Mouse (Mus musculus): ENCODE measurements at regions not wholly inside any gene's neighbourhood (a gene's known extent, or its start where the extent isn't known, plus 50 kb on each side); places are given as distances from the start of the nearest gene placed in this dataset.

GRCm38 (mm10) chr12:51024057-51024743 lies 323.7 kb upstream of the G2e3 start:
- DNase-seq (ENCODE audit: low spot score) = no peak
- Histone ChIP-seq H3K4me2 (no peak overlapping the region), H3K4me3 (ENCODE audit: low read depth, low read length) (no peak overlapping the region), H3K4me1 (replicated peaks; ENCODE audit: control insufficient read depth, insufficient read depth, low read length) (no peaks in the 10 kb centered on the region), H3K36me3 (ENCODE audit: control insufficient read depth, insufficient read depth, low read length) (no peaks in the 10 kb centered on the region), H3K27ac (ENCODE audit: low read depth, low read length) (no peak overlapping the region), H3K9me3 (ENCODE audit: control insufficient read depth, low read length) (no peaks in the 10 kb centered on the region), H3K9ac (ENCODE audit: low read depth, low read length) (no peak overlapping the region), H3K27me3 (replicated peaks; ENCODE audit: control insufficient read depth, insufficient read depth, low read length) (no peaks in the 10 kb centered on the region)
- 73% methylated on average over 3 of the region's 3 CpGs for WGBS
- ATAC-seq (replicated peaks; ENCODE audit: low FRiP score) = no peak

- H3K27me3 ChIP-seq (replicated peaks; ENCODE audit: control insufficient read depth, insufficient read depth, low read length) = no peaks in the 10 kb centered on the region
- ATAC-seq (replicated peaks; ENCODE audit: low FRiP score) (no peak), DNase-seq (ENCODE audit: low spot score) (no peak)
- H3K9me3 ChIP-seq (ENCODE audit: control insufficient read depth, low read length) = no peaks in the 10 kb centered on the region
- WGBS = 84% methylated on average over 5 of the region's 5 CpGs
- no peak overlapping the region for H3K4me2 ChIP-seq
- no peak overlapping the region for H3K9ac ChIP-seq (ENCODE audit: low read depth, low read length)
- no peaks in the 10 kb centered on the region for H3K36me3 ChIP-seq (ENCODE audit: control insufficient read depth, insufficient read depth, low read length)
- no peak overlapping the region for H3K27ac ChIP-seq (ENCODE audit: low read depth, low read length)
- no peaks in the 10 kb centered on the region for H3K4me1 ChIP-seq (replicated peaks; ENCODE audit: control insufficient read depth, insufficient read depth, low read length)
- no peak overlapping the region for H3K4me3 ChIP-seq (ENCODE audit: low read depth, low read length)
Observed at GRCm38 (mm10) chr12:51018185-51018584, 329.7 kb upstream of the G2e3 start.

GRCm38 (mm10) chr12:51016081-51016480 lies 331.8 kb upstream of the G2e3 start:
- Histone ChIP-seq H3K4me3 (ENCODE audit: low read depth, low read length) (no peak overlapping the region), H3K27me3 (replicated peaks; ENCODE audit: control insufficient read depth, insufficient read depth, low read length) (no peaks in the 10 kb centered on the region), H3K9ac (ENCODE audit: low read depth, low read length) (no peak overlapping the region), H3K4me1 (replicated peaks; ENCODE audit: control insufficient read depth, insufficient read depth, low read length) (no peaks in the 10 kb centered on the region), H3K9me3 (ENCODE audit: control insufficient read depth, low read length) (no peaks in the 10 kb centered on the region), H3K4me2 (no peak overlapping the region), H3K27ac (ENCODE audit: low read depth, low read length) (no peak overlapping the region), H3K36me3 (ENCODE audit: control insufficient read depth, insufficient read depth, low read length) (no peaks in the 10 kb centered on the region)
- WGBS = 85% methylated on average over 6 of the region's 6 CpGs
- no peak for ATAC-seq (replicated peaks; ENCODE audit: low FRiP score)
- no peak for DNase-seq (ENCODE audit: low spot score)

GRCm38 (mm10) chr12:51009644-51010043 lies 338.2 kb upstream of the G2e3 start:
- no peaks in the 10 kb centered on the region for H3K4me1 ChIP-seq (replicated peaks; ENCODE audit: control insufficient read depth, insufficient read depth, low read length)
- H3K36me3 ChIP-seq (ENCODE audit: control insufficient read depth, insufficient read depth, low read length) = no peaks in the 10 kb centered on the region
- no peak overlapping the region for H3K9ac ChIP-seq (ENCODE audit: low read depth, low read length)
- no peak overlapping the region for H3K27ac ChIP-seq (ENCODE audit: low read depth, low read length)
- DNase-seq (ENCODE audit: low spot score) (no peak), ATAC-seq (replicated peaks; ENCODE audit: low FRiP score) (no peak)
- no peak overlapping the region for H3K4me2 ChIP-seq
- WGBS = 92% methylated on average over 4 of the region's 4 CpGs
- H3K9me3 ChIP-seq (ENCODE audit: control insufficient read depth, low read length) = no peaks in the 10 kb centered on the region; the same call in 1 of the 2 replicates
- H3K4me3 ChIP-seq (ENCODE audit: low read depth, low read length) = no peak overlapping the region
- H3K27me3 ChIP-seq (replicated peaks; ENCODE audit: control insufficient read depth, insufficient read depth, low read length) = no peaks in the 10 kb centered on the region

- no peaks in the 10 kb centered on the region for H3K9me3 ChIP-seq (ENCODE audit: control insufficient read depth, low read length)
- no peak overlapping the region for H3K27ac ChIP-seq (ENCODE audit: low read depth, low read length)
- no peak overlapping the region for H3K4me3 ChIP-seq (ENCODE audit: low read depth, low read length)
- H3K4me1 ChIP-seq (replicated peaks; ENCODE audit: control insufficient read depth, insufficient read depth, low read length) = no peaks in the 10 kb centered on the region
- no peaks in the 10 kb centered on the region for H3K27me3 ChIP-seq (replicated peaks; ENCODE audit: control insufficient read depth, insufficient read depth, low read length)
- DNase-seq (ENCODE audit: low spot score) (no peak), ATAC-seq (replicated peaks; ENCODE audit: low FRiP score) (no peak)
- no peaks in the 10 kb centered on the region for H3K36me3 ChIP-seq (ENCODE audit: control insufficient read depth, insufficient read depth, low read length)
- no peak overlapping the region for H3K4me2 ChIP-seq
- no peak overlapping the region for H3K9ac ChIP-seq (ENCODE audit: low read depth, low read length)
- WGBS = 43% methylated on average over 12 of the region's 12 CpGs
Observed at GRCm38 (mm10) chr12:51001722-51002592, 345.9 kb upstream of the G2e3 start.

GRCm38 (mm10) chr12:51001096-51001495 lies 346.8 kb upstream of the G2e3 start:
- Histone ChIP-seq H3K4me1 (replicated peaks; ENCODE audit: control insufficient read depth, insufficient read depth, low read length) (no peaks in the 10 kb centered on the region), H3K4me3 (ENCODE audit: low read depth, low read length) (no peak overlapping the region), H3K36me3 (ENCODE audit: control insufficient read depth, insufficient read depth, low read length) (no peaks in the 10 kb centered on the region), H3K9me3 (ENCODE audit: control insufficient read depth, low read length) (no peaks in the 10 kb centered on the region), H3K27ac (ENCODE audit: low read depth, low read length) (no peak overlapping the region), H3K4me2 (no peak overlapping the region), H3K27me3 (replicated peaks; ENCODE audit: control insufficient read depth, insufficient read depth, low read length) (no peaks in the 10 kb centered on the region), H3K9ac (ENCODE audit: low read depth, low read length) (no peak overlapping the region)
- DNase-seq (ENCODE audit: low spot score) (no peak), ATAC-seq (replicated peaks; ENCODE audit: low FRiP score) (no peak)
- WGBS = 63% methylated on average over 4 of the region's 4 CpGs

- no peak overlapping the region for H3K27ac ChIP-seq (ENCODE audit: low read depth, low read length)
- H3K9me3 ChIP-seq (ENCODE audit: control insufficient read depth, low read length) = no peaks in the 10 kb centered on the region
- H3K4me1 ChIP-seq (replicated peaks; ENCODE audit: control insufficient read depth, insufficient read depth, low read length) = no peaks in the 10 kb centered on the region
- H3K9ac ChIP-seq (ENCODE audit: low read depth, low read length) = no peak overlapping the region
- H3K4me2 ChIP-seq = no peak overlapping the region
- H3K36me3 ChIP-seq (ENCODE audit: control insufficient read depth, insufficient read depth, low read length) = no peaks in the 10 kb centered on the region
- no peak overlapping the region for H3K4me3 ChIP-seq (ENCODE audit: low read depth, low read length)
- H3K27me3 ChIP-seq (replicated peaks; ENCODE audit: control insufficient read depth, insufficient read depth, low read length) = no peaks in the 10 kb centered on the region
- ATAC-seq (replicated peaks; ENCODE audit: low FRiP score) (no peak), DNase-seq (ENCODE audit: low spot score) (no peak)
- WGBS = 65% methylated on average over 18 of the region's 18 CpGs
Observed at GRCm38 (mm10) chr12:51000281-51001075, 347.4 kb upstream of the G2e3 start.

GRCm38 (mm10) chr12:50999295-51000237 lies 348.3 kb upstream of the G2e3 start:
- H3K9ac ChIP-seq (ENCODE audit: low read depth, low read length) = no peak overlapping the region
- DNase-seq (ENCODE audit: low spot score) = peak; percentile 45
- H3K27me3 ChIP-seq (replicated peaks; ENCODE audit: control insufficient read depth, insufficient read depth, low read length) = no peaks in the 10 kb centered on the region
- no peak overlapping the region for H3K4me2 ChIP-seq
- H3K9me3 ChIP-seq (ENCODE audit: control insufficient read depth, low read length) = no peaks in the 10 kb centered on the region
- no peaks in the 10 kb centered on the region for H3K36me3 ChIP-seq (ENCODE audit: control insufficient read depth, insufficient read depth, low read length)
- 37% methylated on average over 20 of the region's 20 CpGs for WGBS
- no peaks in the 10 kb centered on the region for H3K4me1 ChIP-seq (replicated peaks; ENCODE audit: control insufficient read depth, insufficient read depth, low read length)
- H3K4me3 ChIP-seq (ENCODE audit: low read depth, low read length) = no peak overlapping the region
- no peak overlapping the region for H3K27ac ChIP-seq (ENCODE audit: low read depth, low read length)
- peak; percentile 67; the same call in 1 of the 2 replicates for ATAC-seq (replicated peaks; ENCODE audit: low FRiP score)
